13 mouse cellular contexts compared by ENCODE assay signal in genomic region chr3:136843811-136844491, GRCm38 (mm10).
A peak's percentile ranks its signal among the peaks of the same experiment; 100 is the strongest.
DNase-seq lines count a peak whose midpoint lies in the region; ATAC-seq and TF ChIP-seq lines count a peak whose summit lies in the region.
"Had no signal": no experiment of that assay in that cellular context is flagged by ENCODE, and none has a peak within 500 bp of the region (broad histone marks: within the 10 kb centered on the region; RNA-seq: fewer than 3 reads in every experiment).

No protein-coding gene starts in this region.

- peaks cover 11% of the 10 kb centered on the region for H3K4me1 ChIP-seq in forebrain, embryonic 16.5 days (replicated peaks; ENCODE audit: control insufficient read depth, insufficient read depth, low read length)
- peaks cover 13% of the 10 kb centered on the region for H3K4me1 ChIP-seq in midbrain, embryonic 11.5 days (ENCODE audit: control insufficient read depth, insufficient read depth, low read length)

- H3K4me2 ChIP-seq in forebrain, embryonic 16.5 days (ENCODE audit: low read length), result no peak overlapping the region
- no peak overlapping the region for H3K4me2 ChIP-seq in midbrain, embryonic 11.5 days
- H3K4me2 ChIP-seq: heart, embryonic 15.5 days had no signal

- WGBS in forebrain, embryonic 16.5 days, result 39% methylated on average over 7 of the region's 7 CpGs
- WGBS in midbrain, embryonic 11.5 days, result 53% methylated on average over 7 of the region's 7 CpGs

- no peak for TF ChIP-seq CTCF in layer of hippocampus, adult 2 months (conservative IDR thresholded peaks at IDR 0.05)

- H3K27ac ChIP-seq in layer of hippocampus, adult 2 months, result peak overlapping the region; percentile 80
- H3K27ac ChIP-seq in forebrain, embryonic 16.5 days (ENCODE audit: low read length), result no peak overlapping the region
- H3K27ac ChIP-seq in midbrain, embryonic 11.5 days (ENCODE audit: low read depth, low read length), result no peak overlapping the region
- H3K27ac ChIP-seq: heart, embryonic 15.5 days; liver, embryonic 14.5 days had no signal

- no peaks in the 10 kb centered on the region for H3K9me3 ChIP-seq in forebrain, embryonic 16.5 days (ENCODE audit: control insufficient read depth, low read length)
- no peaks in the 10 kb centered on the region for H3K9me3 ChIP-seq in midbrain, embryonic 11.5 days (ENCODE audit: control insufficient read depth, low read length)
- H3K9me3 ChIP-seq: heart, embryonic 15.5 days had no signal

- no peaks in the 10 kb centered on the region for H3K27me3 ChIP-seq in forebrain, embryonic 16.5 days (replicated peaks; ENCODE audit: control insufficient read depth, insufficient read depth, low read length)
- H3K27me3 ChIP-seq in midbrain, embryonic 11.5 days (ENCODE audit: control insufficient read depth, insufficient read depth, low read length), result no peaks in the 10 kb centered on the region
- H3K27me3 ChIP-seq: heart, embryonic 15.5 days had no signal

- no peaks in the 10 kb centered on the region for H3K36me3 ChIP-seq in forebrain, embryonic 16.5 days (ENCODE audit: control insufficient read depth, insufficient read depth)
- H3K36me3 ChIP-seq in midbrain, embryonic 11.5 days (ENCODE audit: control insufficient read depth, insufficient read depth, low read length), result no peaks in the 10 kb centered on the region
- H3K36me3 ChIP-seq: heart, embryonic 15.5 days had no signal

- ATAC-seq in forebrain, embryonic 16.5 days, result peak; percentile 41
- peak; percentile 38 for ATAC-seq in midbrain, embryonic 11.5 days (ENCODE audit: low FRiP score)
- no peak for ATAC-seq in erythroid progenitor cell, adult 5-6 weeks (replicated peaks; ENCODE audit: low FRiP score, poor library complexity, severe bottlenecking)

- no peak overlapping the region for H3K4me3 ChIP-seq in layer of hippocampus, adult 2 months
- H3K4me3 ChIP-seq in forebrain, embryonic 16.5 days (replicated peaks; ENCODE audit: low read length), result no peak overlapping the region
- no peak overlapping the region for H3K4me3 ChIP-seq in midbrain, embryonic 11.5 days (ENCODE audit: low read depth, low read length)
- H3K4me3 ChIP-seq: heart, embryonic 15.5 days had no signal

- H3K9ac ChIP-seq in forebrain, embryonic 16.5 days (replicated peaks; ENCODE audit: low read depth, low read length), result no peak overlapping the region
- no peak overlapping the region for H3K9ac ChIP-seq in midbrain, embryonic 11.5 days (ENCODE audit: low read length)
- H3K9ac ChIP-seq: heart, embryonic 15.5 days; liver, embryonic 14.5 days had no signal

- no peak for DNase-seq in layer of hippocampus, adult 2 months (ENCODE audit: low spot score in 2 of 2)
- no peak for DNase-seq in layer of hippocampus, adult 9-11 months
- DNase-seq in midbrain, embryonic 11.5 days (ENCODE audit: low spot score, missing footprints), result peak; percentile 90
- DNase-seq in retina, embryonic 14.5 days (ENCODE audit: low spot score), result peak; percentile 30
- DNase-seq in testis, postnatal 10 days (ENCODE audit: low spot score), result no peak
- DNase-seq in cerebellum, adult 9-11 months, result no peak
- DNase-seq: gastrocnemius, postnatal 25 days; kidney, postnatal 25 days; thymus, postnatal 36 days had no signal

Comparison
In these comparisons a context has a peak if more than half of its experiments do, and no peak if none do; other contexts are left out.
1. DNase-seq: peak in midbrain, embryonic 11.5 days (single experiment) and retina, embryonic 14.5 days (single experiment); none in layer of hippocampus, adult 2 months (0 of 2), layer of hippocampus, adult 9-11 months (single experiment), testis, postnatal 10 days (single experiment) and cerebellum, adult 9-11 months (single experiment).